Mouse (Mus musculus) embryo, embryonic 11.5 days (tissue): ENCODE measurements around the gene Ebp.

Source experiments
- DNase-seq: peaks from one replicate; pipeline ENCODE4 v3.0.0-alpha.2; 2012; ENCODE audit warnings: low read depth, low spot score

The Ebp gene

DNA sequence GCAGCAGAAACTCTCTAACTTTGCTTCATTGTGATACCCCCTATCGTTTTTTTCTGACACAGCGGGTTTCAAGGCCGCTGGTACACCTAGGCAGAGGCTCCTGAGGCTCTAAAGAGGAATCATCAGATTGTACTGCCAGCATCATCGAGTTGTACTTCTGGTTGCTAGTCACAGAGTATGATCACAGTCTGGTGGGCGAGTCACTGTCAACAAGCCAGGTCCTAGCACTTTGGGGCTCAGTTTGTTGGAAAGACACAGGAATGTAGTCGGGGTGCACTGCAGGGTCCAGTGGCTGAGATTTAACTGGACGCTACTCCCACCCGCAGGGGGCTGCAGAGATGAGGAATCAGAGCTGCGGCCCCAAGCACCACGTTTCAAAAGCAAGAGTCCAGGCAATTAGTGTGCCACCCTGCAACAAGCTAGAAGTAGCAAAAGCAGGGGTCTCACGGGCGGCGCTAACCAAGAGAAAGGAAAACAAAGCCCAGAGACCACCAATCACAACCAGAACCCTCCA lies 1.1 kb downstream of the Ebp start:
- DNase-seq = no peak

- no peak for DNase-seq
These were observed 10.3 kb downstream of the Ebp start for GRCm38 (mm10) chrX:8182871-8183540.

DNA sequence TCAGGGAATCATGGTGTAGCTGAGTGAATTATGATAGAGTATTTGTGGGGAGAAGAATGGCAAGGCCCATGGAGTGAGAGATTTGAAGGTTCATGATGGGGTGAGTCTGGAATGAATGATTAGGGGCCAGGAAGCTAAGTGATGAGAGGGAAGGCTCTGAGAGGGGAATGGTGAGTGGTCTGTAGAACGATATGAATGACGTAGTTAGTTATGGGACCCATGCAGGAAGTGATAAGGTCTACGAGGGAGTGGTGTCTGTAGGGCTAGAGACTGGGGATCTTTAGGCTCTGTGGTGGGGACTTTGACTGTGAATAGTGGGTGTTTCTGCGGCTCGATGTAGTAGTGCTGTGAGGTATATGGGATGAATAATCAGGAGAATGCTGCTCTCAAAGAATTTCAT lies 13.7 kb downstream of the Ebp start:
- no peak for DNase-seq

DNA sequence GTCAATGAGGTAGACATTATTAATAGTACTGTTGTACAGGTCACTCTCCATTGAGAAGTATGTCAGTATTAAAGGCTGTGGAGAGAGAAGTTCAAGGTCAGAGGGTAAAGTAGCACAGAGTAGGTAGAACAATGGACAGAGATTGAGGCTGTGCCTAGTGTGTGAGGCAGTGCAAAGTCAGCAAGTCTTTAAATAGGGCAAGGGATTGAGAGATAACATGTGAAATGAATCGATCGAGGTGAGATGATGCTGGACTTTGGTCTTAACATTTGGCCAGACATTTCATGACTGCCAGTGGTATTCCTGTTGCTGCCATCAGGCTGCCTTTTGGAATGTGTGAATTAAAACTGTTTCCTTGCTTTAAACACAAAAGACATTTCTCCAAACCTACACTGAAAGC lies 14.4 kb downstream of the Ebp start:
- DNase-seq = no peak

DNA sequence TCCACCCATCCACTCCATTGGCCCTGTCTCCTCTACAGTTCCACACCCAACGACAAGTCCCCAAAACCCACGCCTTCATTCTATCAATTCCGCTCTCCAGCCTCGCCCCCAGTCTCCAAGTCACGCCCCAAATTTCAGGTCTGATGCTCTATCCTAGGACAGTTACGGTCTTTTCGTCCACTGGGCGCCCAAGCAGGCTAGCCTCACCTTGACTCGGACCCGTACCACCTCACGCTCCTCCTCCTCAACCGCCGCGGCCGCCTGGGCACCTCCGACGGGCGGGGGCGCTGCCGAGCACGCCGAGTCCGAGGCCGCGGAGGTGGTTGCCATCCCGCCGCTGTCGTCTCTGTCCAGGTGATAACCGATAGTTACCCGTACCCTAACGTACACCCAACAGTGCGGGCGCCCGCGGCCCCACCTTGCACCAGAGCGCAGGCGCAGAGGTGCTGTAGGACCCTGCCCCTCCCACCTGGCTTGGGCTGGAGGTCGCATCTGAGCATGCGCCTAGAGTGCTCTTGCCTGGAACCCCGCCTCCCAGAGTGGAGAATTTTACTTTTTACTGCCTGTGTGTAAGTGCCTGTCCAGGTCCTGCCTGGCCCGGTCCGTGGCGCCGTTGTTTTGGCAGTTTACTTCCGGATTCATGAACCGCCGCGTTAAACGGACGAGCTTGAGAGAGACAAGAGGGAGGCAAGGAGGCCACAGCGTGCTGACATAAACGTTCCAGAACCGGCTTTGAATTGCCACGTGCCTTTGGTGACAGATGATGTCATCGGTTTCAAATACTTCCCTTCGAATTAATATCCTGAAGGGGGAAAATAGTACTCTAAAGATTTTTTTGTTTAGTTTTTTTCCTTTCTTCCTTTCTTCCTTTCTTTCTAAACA lies 17.6 kb downstream of the Ebp start, which contains the start of gene Tbc1d25:
Tbc1d25 (minus strand) TSS at position 678 of the 882 bp plus-strand sequence.
- DNase-seq = peak; percentile 73

GRCm38 (mm10) chrX:8175169-8175503 lies 18.2 kb downstream of the Ebp start:
- DNase-seq = no peak

GRCm38 (mm10) chrX:8167716-8168647 lies 25.3 kb downstream of the Ebp start:
- DNase-seq = no peak

DNA sequence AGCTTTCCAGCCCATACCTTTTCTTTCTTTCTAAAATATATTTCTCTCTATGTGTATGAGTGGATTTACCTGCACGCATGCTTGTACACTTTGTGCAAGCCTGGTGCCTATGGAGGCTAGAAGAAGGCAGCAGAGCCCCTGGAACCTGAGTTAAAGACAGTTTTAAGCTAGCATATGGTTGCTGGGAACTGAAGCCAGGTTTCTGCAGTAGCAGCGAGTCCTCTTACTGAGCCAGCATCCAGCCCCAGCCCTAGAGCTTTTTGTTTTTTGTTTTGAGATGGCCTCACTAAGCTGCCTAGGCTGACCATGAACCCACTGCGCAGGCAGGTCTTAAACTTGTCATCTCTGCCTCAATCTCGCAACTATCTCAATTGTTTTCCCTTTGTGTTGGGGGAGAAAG lies 28.8 kb downstream of the Ebp start:
- no peak for DNase-seq

GRCm38 (mm10) chrX:8163076-8163475 lies 30.2 kb downstream of the Ebp start:
- no peak for DNase-seq

DNA sequence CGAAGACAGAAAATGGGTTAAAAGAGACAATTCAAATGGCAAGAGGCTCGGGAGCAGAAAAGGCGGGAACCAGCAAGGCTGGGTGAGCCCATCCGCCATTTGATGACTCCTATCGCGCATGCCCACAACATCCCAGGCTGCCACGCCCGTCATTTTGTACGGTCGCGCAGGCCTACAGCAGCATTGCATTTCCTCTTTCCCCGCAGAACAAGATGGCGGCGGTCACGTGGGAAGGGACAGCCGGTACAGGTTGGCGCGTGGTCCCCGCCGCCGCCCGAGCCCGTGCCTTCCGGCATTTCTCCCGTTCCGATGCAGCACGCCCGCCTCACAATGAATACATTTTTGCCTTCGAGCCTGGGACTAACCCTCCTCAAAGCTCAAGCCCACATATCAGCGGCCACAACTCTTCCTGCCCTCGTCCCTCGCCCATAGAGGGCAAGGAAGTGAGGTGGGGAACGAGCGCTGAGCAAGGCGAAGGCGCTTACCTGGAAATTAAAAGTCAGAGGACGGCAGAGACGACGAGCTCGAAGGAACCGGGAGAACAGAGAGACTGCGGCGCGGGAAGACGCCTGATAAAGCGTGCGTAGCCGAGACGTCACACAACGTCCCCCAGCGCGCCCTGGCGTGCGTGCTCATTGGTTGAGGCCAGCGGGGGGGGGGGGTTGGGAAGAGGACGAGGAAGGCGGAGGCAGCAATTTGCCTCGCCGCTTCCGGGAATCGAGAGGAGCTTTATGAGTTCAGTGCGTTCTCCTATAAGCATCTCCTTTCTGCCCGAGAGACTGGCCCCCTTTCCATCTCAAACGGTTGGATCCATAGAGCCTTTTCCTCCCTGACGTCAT lies 47.9 kb downstream of the Ebp start, which contains the start of gene Rbm3:
Rbm3 (minus strand) TSS at position 728 of the 839 bp plus-strand sequence.
- peak; percentile 82 for DNase-seq

- DNase-seq = no peak
These were observed 49.6 kb downstream of the Ebp start for GRCm38 (mm10) chrX:8143750-8144149.

- no peak for DNase-seq
These were observed 50.4 kb downstream of the Ebp start for GRCm38 (mm10) chrX:8142948-8143347.

GRCm38 (mm10) chrX:8141058-8141457 lies 52.3 kb downstream of the Ebp start:
- no peak for DNase-seq

- no peak for DNase-seq
These were observed 52.9 kb downstream of the Ebp start for GRCm38 (mm10) chrX:8140446-8140845.

- no peak for DNase-seq
These were observed 53.8 kb downstream of the Ebp start for GRCm38 (mm10) chrX:8139480-8139879.

- no peak for DNase-seq
These were observed 57.4 kb downstream of the Ebp start for GRCm38 (mm10) chrX:8135886-8136285.
